In the genomic region with DNA sequence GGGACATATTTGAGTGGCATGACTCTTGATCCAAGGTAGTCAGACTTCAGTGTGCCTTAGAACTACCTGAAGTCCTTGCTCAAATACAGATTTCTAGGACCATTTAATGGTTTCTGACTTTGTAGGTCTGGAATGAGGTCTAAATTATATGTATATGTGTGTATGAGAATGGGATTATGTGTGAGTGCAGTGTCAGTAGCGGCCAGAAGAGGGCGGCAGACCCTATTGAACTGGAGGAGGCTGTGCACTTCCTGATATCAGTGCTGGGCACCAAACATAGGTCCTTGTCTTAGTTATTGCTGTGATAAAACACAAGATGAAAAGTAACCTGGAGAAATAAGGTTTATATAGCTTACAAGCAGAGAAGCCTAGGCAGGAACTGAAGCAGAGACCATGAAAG, we compare ENCODE assay signal across 18 mouse cellular contexts.
DNase-seq lines count a peak whose midpoint lies in the region; ATAC-seq and TF ChIP-seq lines count a peak whose summit lies in the region.
"Had no signal": no experiment of that assay in that cellular context is flagged by ENCODE, and none has a peak within 500 bp of the region (broad histone marks: within the 10 kb centered on the region; RNA-seq: fewer than 3 reads in every experiment).

No protein-coding gene starts in this region.

- no peaks in the 10 kb centered on the region for H3K36me3 ChIP-seq in hindbrain, postnatal 0 days (ENCODE audit: insufficient read depth, low read length)
- H3K36me3 ChIP-seq in hindbrain, embryonic 13.5 days: no peaks in the 10 kb centered on the region
- no peaks in the 10 kb centered on the region for H3K36me3 ChIP-seq in lung, postnatal 0 days (ENCODE audit: insufficient read depth, low read length)
- H3K36me3 ChIP-seq in ES-E14 (ENCODE audit: control insufficient read depth, insufficient read depth, low read length, poor library complexity, severe bottlenecking): no peaks in the 10 kb centered on the region
- H3K36me3 ChIP-seq: forebrain, embryonic 10.5 days; heart, embryonic 13.5 days; midbrain, embryonic 15.5 days had no signal

- TF ChIP-seq CTCF in hindbrain, postnatal 0 days (IDR thresholded peaks at IDR 0.05; ENCODE audit: low read depth): peak; percentile 23; the same call in 1 of the 2 replicates
- TF ChIP-seq CTCF in lung, postnatal 0 days (IDR thresholded peaks at IDR 0.05): peak; percentile 16; the same call in 1 of the 2 replicates
- peak; percentile 31; the same call in 1 of the 2 replicates for TF ChIP-seq CTCF in brain, embryonic 14.5 days (IDR thresholded peaks at IDR 0.05; ENCODE audit: borderline replicate concordance, extremely low read depth, insufficient read depth, insufficient read length)
- TF ChIP-seq CTCF in cerebellum, adult 2 months (IDR thresholded peaks at IDR 0.05; ENCODE audit: borderline replicate concordance, insufficient read depth, low read depth, low read length): no peak

- H3K9me3 ChIP-seq in hindbrain, postnatal 0 days (ENCODE audit: low read length): no peaks in the 10 kb centered on the region
- H3K9me3 ChIP-seq in hindbrain, embryonic 13.5 days: no peaks in the 10 kb centered on the region
- no peaks in the 10 kb centered on the region for H3K9me3 ChIP-seq in lung, postnatal 0 days (ENCODE audit: low read length)
- H3K9me3 ChIP-seq in ES-E14 (ENCODE audit: control insufficient read depth, insufficient read depth, low read depth, low read length): no peaks in the 10 kb centered on the region
- H3K9me3 ChIP-seq: midbrain, embryonic 15.5 days had no signal

- no peak for DNase-seq in hindbrain, postnatal 0 days (ENCODE audit: low spot score)
- DNase-seq in lung, postnatal 0 days (ENCODE audit: low spot score): no peak
- no peak for DNase-seq in lung, postnatal 4 days
- DNase-seq in ES-E14 (ENCODE audit: low read depth, low spot score): peak; percentile 28
- no peak for DNase-seq in brain, embryonic 14.5 days (ENCODE audit: low read depth)
- DNase-seq in urinary bladder, postnatal 36 days (ENCODE audit: low spot score in 2 of 2): no peak
- no peak for DNase-seq in cerebellum, adult 2 months
- DNase-seq: adrenal gland, adult 2 months; cerebellum, adult 11-12 months; gastrocnemius, postnatal 25 days; heart, postnatal 4 days; kidney, postnatal 14 days; right cerebral cortex, postnatal 25 days; thymus, postnatal 14 days had no signal

- H3K9ac ChIP-seq in hindbrain, postnatal 0 days (replicated peaks; ENCODE audit: low read length): no peak overlapping the region
- no peak overlapping the region for H3K9ac ChIP-seq in hindbrain, embryonic 13.5 days
- H3K9ac ChIP-seq in lung, postnatal 0 days (replicated peaks; ENCODE audit: low read depth): no peak overlapping the region
- H3K9ac ChIP-seq in ES-E14 (ENCODE audit: insufficient read depth, low read depth, low read length, poor library complexity, severe bottlenecking): no peak overlapping the region
- H3K9ac ChIP-seq: heart, embryonic 13.5 days; midbrain, embryonic 15.5 days had no signal

- in situ Hi-C loops in ES-E14 (cut with MboI; ENCODE audit: low sequenced_read_pairs in 2 of 2, unreplicated experiment in 2 of 2): no loop called here

- ATAC-seq in hindbrain, postnatal 0 days: no peak
- no peak for ATAC-seq in hindbrain, embryonic 13.5 days (ENCODE audit: low FRiP score)
- ATAC-seq in lung, postnatal 0 days: no peak
- ATAC-seq: midbrain, embryonic 15.5 days had no signal

- no peak for TF ChIP-seq EP300 in lung, postnatal 0 days (IDR thresholded peaks at IDR 0.05)

- no peak overlapping the region for H3K4me3 ChIP-seq in hindbrain, postnatal 0 days (ENCODE audit: low read length)
- H3K4me3 ChIP-seq in hindbrain, embryonic 13.5 days: no peak overlapping the region
- H3K4me3 ChIP-seq in lung, postnatal 0 days (ENCODE audit: low read depth, low read length): no peak overlapping the region
- no peak overlapping the region for H3K4me3 ChIP-seq in ES-E14 (ENCODE audit: insufficient read depth in 1 of 2, low read depth in 1 of 2, low read length in 2 of 2, poor library complexity in 1 of 2, severe bottlenecking in 1 of 2)
- H3K4me3 ChIP-seq in cerebellum, adult 2 months (replicated peaks; ENCODE audit: insufficient read depth, low read depth, low read length): no peak overlapping the region
- H3K4me3 ChIP-seq: forebrain, embryonic 10.5 days; heart, embryonic 13.5 days; midbrain, embryonic 15.5 days had no signal

- H3K4me2 ChIP-seq in hindbrain, postnatal 0 days (ENCODE audit: low read depth, low read length): no peak overlapping the region
- no peak overlapping the region for H3K4me2 ChIP-seq in hindbrain, embryonic 13.5 days
- no peak overlapping the region for H3K4me2 ChIP-seq in lung, postnatal 0 days (replicated peaks; ENCODE audit: low read depth, low read length)
- H3K4me2 ChIP-seq: heart, embryonic 13.5 days; midbrain, embryonic 15.5 days had no signal

- no peak for TF ChIP-seq POLR2A in brain, embryonic 14.5 days (IDR thresholded peaks at IDR 0.05; ENCODE audit: borderline replicate concordance, extremely low read depth, insufficient read depth, insufficient read length, poor library complexity, severe bottlenecking)
- TF ChIP-seq POLR2A in cerebellum, adult 2 months (IDR thresholded peaks at IDR 0.05; ENCODE audit: borderline replicate concordance, insufficient read depth, low read length): no peak

- 93% methylated on average over 2 of the region's 2 CpGs for WGBS in hindbrain, postnatal 0 days
- WGBS in hindbrain, embryonic 13.5 days: 92% methylated on average over 2 of the region's 2 CpGs
- 92% methylated on average over 2 of the region's 2 CpGs for WGBS in lung, postnatal 0 days
- 96% methylated on average over 2 of the region's 2 CpGs for WGBS in cerebellum, adult 2 months

- H3K27ac ChIP-seq in hindbrain, postnatal 0 days: no peak overlapping the region
- no peak overlapping the region for H3K27ac ChIP-seq in hindbrain, embryonic 13.5 days
- H3K27ac ChIP-seq in lung, postnatal 0 days (ENCODE audit: low read length): no peak overlapping the region
- H3K27ac ChIP-seq in ES-E14 (ENCODE audit: insufficient read depth, low read depth, low read length, poor library complexity, severe bottlenecking): no peak overlapping the region
- no peak overlapping the region for H3K27ac ChIP-seq in cerebellum, adult 2 months (ENCODE audit: insufficient read depth, low read length)
- H3K27ac ChIP-seq: forebrain, embryonic 10.5 days; heart, embryonic 13.5 days; midbrain, embryonic 15.5 days had no signal

- H3K4me1 ChIP-seq in hindbrain, postnatal 0 days (ENCODE audit: insufficient read depth, low read length): peaks cover 4% of the 10 kb centered on the region; the same call in 1 of the 2 replicates
- H3K4me1 ChIP-seq in hindbrain, embryonic 13.5 days (replicated peaks): peaks cover 12% of the 10 kb centered on the region
- no peaks in the 10 kb centered on the region for H3K4me1 ChIP-seq in lung, postnatal 0 days (ENCODE audit: insufficient read depth, low read depth, low read length)
- H3K4me1 ChIP-seq in ES-E14 (ENCODE audit: control insufficient read depth in 2 of 2, insufficient read depth in 2 of 2, low read length in 2 of 2, poor library complexity in 1 of 2): peaks cover 0 to 3% of the 10 kb centered on the region in 2 experiments; a peak in 1 of 4 replicates
- H3K4me1 ChIP-seq in cerebellum, adult 2 months (ENCODE audit: control insufficient read depth, insufficient read depth, low read length): no peaks in the 10 kb centered on the region
- H3K4me1 ChIP-seq: heart, embryonic 13.5 days had no signal

- no peaks in the 10 kb centered on the region for H3K27me3 ChIP-seq in hindbrain, postnatal 0 days (ENCODE audit: insufficient read depth, low read length)
- H3K27me3 ChIP-seq in hindbrain, embryonic 13.5 days: no peaks in the 10 kb centered on the region
- H3K27me3 ChIP-seq in lung, postnatal 0 days (replicated peaks; ENCODE audit: insufficient read depth, low read length): no peaks in the 10 kb centered on the region
- H3K27me3 ChIP-seq in cerebellum, adult 2 months (ENCODE audit: control insufficient read depth, insufficient read depth, low read length): no peaks in the 10 kb centered on the region
- H3K27me3 ChIP-seq: heart, embryonic 13.5 days; midbrain, embryonic 15.5 days had no signal

TF ChIP-seq in ES-E14, 5 proteins besides CTCF, POLR2A, EP300 and RAD21:
- TF ChIP-seq ZC3H11A (IDR thresholded peaks at IDR 0.05; ENCODE audit: borderline replicate concordance, low read depth, low read length) (no peak), ZNF384 (IDR thresholded peaks at IDR 0.05; ENCODE audit: low read depth, low read length) (no peak), HCFC1 (IDR thresholded peaks at IDR 0.05; ENCODE audit: borderline replicate concordance, insufficient read depth, low read length) (no peak), MAFK (IDR thresholded peaks at IDR 0.05; ENCODE audit: insufficient read depth, low read depth, low read length) (no peak), CHD2 (IDR thresholded peaks at IDR 0.05; ENCODE audit: low read depth, low read length) (no peak)
